Mouse (Mus musculus) embryonic facial prominence, embryonic 10.5 days (tissue): ENCODE results near the gene Fbxo10. TPM values are rescaled to one million over a fixed set of nuclear protein-coding genes. Genes with fewer than 3 reads are reported as not detected.
"Not testable (repeated sequence)": the region's sequence is repeated elsewhere in the genome, so short reads cannot be mapped to it uniquely, and the experiment has no call there.

ENCODE experiments used
- DNase-seq: peaks from one replicate; pipeline ENCODE4 v3.0.0-alpha.2; 2017; ENCODE audit warnings: low spot score
- H3K27ac ChIP-seq: fragments of 300-500 bp; sonication (generic); replicated peaks from 2 replicates; pipeline ENCODE4 v1.5.1; 2016; ENCODE audit warnings: mild to moderate bottlenecking
- H3K27me3 ChIP-seq: fragments of 300-500 bp; sonication (generic); replicated peaks from 2 replicates; pipeline ENCODE4 v1.6.1; 2016; ENCODE audit warnings: low read depth, mild to moderate bottlenecking; ENCODE audit not compliant: poor library complexity, severe bottlenecking
- H3K36me3 ChIP-seq: fragments of 300-500 bp; sonication (generic); replicated peaks from 2 replicates; pipeline ENCODE4 v1.6.1; 2016; ENCODE audit warnings: mild to moderate bottlenecking, moderate library complexity
- H3K4me1 ChIP-seq: fragments of 300-500 bp; sonication (generic); 2 replicates; pipeline ENCODE4 v1.6.1; 2016
- H3K4me3 ChIP-seq: fragments of 300-500 bp; sonication (generic); 2 replicates; pipeline ENCODE4 v1.5.1; 2016; ENCODE audit warnings: mild to moderate bottlenecking, moderate library complexity
- H3K9me3 ChIP-seq: fragments of 300-500 bp; sonication (generic); 2 replicates; pipeline ENCODE4 v1.6.1; 2016; ENCODE audit warnings: mild to moderate bottlenecking
- WGBS: fragments of 180-500 bp; shearing (Covaris S2); methylation state at CpG from one replicate; pipeline ENCODE4 v1.1.7; 2016; 5-methylcytosine and 5-hydroxymethylcytosine counted together
- polyA plus RNA-seq: library from polyadenylated mRNA; unstranded; fragments of >200 nt; fragmentation: Nextera tagmentation; extraction: Ambion mirVana; gene quantifications from 2 replicates; pipeline ENCODE4 v1.2.1, GENCODE M21; 2016

Gene Fbxo10
- polyA plus RNA-seq, 1 experiment from 2014 or later: 16.4 TPM

GRCm38 (mm10) chr4:45073544-45073943 is 10.9 kb downstream of the Fbxo10 start:
- Histone ChIP-seq H3K36me3 (peaks cover 12% of the 10 kb centered on the region), H3K4me3 (no peak overlapping the region), H3K27me3 (no peaks in the 10 kb centered on the region), H3K9me3 (no peaks in the 10 kb centered on the region), H3K4me1 (peaks cover 20% of the 10 kb centered on the region), H3K27ac (no peak overlapping the region)
- WGBS: 82% methylated on average over 6 of the region's 6 CpGs
- DNase-seq: no peak

- H3K27ac ChIP-seq: no peak overlapping the region
- H3K4me3 ChIP-seq: no peak overlapping the region
- WGBS: 72% methylated on average over 15 of the region's 15 CpGs
- peaks cover 6% of the 10 kb centered on the region; the same call in 1 of the 2 replicates for H3K36me3 ChIP-seq
- H3K9me3 ChIP-seq: no peaks in the 10 kb centered on the region
- DNase-seq: no peak
- H3K27me3 ChIP-seq: no peaks in the 10 kb centered on the region
- H3K4me1 ChIP-seq: peaks cover 20% of the 10 kb centered on the region
Observed at GRCm38 (mm10) chr4:45072261-45072973, 12.0 kb downstream of the Fbxo10 start.

- no peaks in the 10 kb centered on the region for H3K9me3 ChIP-seq
- 88% methylated on average over 4 of the region's 4 CpGs for WGBS
Observed at GRCm38 (mm10) chr4:45067742-45068141, 16.7 kb downstream of the Fbxo10 start.

GRCm38 (mm10) chr4:45066036-45066730 is 18.2 kb downstream of the Fbxo10 start:
- no peak overlapping the region for H3K4me3 ChIP-seq
- H3K4me1 ChIP-seq: peaks cover 13% of the 10 kb centered on the region; the same call in 1 of the 2 replicates
- no peaks in the 10 kb centered on the region for H3K27me3 ChIP-seq
- H3K36me3 ChIP-seq: peaks cover 11% of the 10 kb centered on the region
- H3K27ac ChIP-seq: no peak overlapping the region
- DNase-seq: no peak
- H3K9me3 ChIP-seq: no peaks in the 10 kb centered on the region
- WGBS: 60% methylated on average over 2 of the region's 2 CpGs

More at GRCm38 (mm10) chr4:45067742-45068141, 16.7 kb downstream of the Fbxo10 start:
- Histone ChIP-seq H3K36me3 (peaks cover 6% of the 10 kb centered on the region; the same call in 1 of the 2 replicates), H3K27me3 (no peaks in the 10 kb centered on the region), H3K4me3 (no peak overlapping the region), H3K27ac (no peak overlapping the region), H3K4me1 (peaks cover 26% of the 10 kb centered on the region)
- no peak for DNase-seq

- Histone ChIP-seq H3K4me1 (peaks cover 13% of the 10 kb centered on the region; the same call in 1 of the 2 replicates), H3K4me3 (no peak overlapping the region), H3K9me3 (no peaks in the 10 kb centered on the region), H3K27ac (no peak overlapping the region), H3K36me3 (peaks cover 27% of the 10 kb centered on the region), H3K27me3 (no peaks in the 10 kb centered on the region)
- DNase-seq: no peak
- 91% methylated on average over 2 of the region's 2 CpGs for WGBS
Observed at GRCm38 (mm10) chr4:45064577-45064976, 19.8 kb downstream of the Fbxo10 start.

- DNase-seq, H3K27ac ChIP-seq, H3K4me3 ChIP-seq, H3K9me3 ChIP-seq, H3K27me3 ChIP-seq: not testable (repeated sequence)
- peaks cover 10% of the 10 kb centered on the region; the same call in 1 of the 2 replicates for H3K4me1 ChIP-seq
- H3K36me3 ChIP-seq: peaks cover 35% of the 10 kb centered on the region
- 93% methylated on average over 1 of the region's 1 CpGs for WGBS
Observed at GRCm38 (mm10) chr4:45063836-45064235, 20.6 kb downstream of the Fbxo10 start.

- H3K4me1 ChIP-seq: no peaks in the 10 kb centered on the region
- H3K36me3 ChIP-seq: peaks cover 58% of the 10 kb centered on the region
- no peaks in the 10 kb centered on the region for H3K9me3 ChIP-seq
- H3K4me3 ChIP-seq: no peak overlapping the region
- 89% methylated on average over 8 of the region's 8 CpGs for WGBS
- no peaks in the 10 kb centered on the region for H3K27me3 ChIP-seq
- DNase-seq: no peak
- H3K27ac ChIP-seq: no peak overlapping the region
Observed at GRCm38 (mm10) chr4:45055451-45055850, 29.0 kb downstream of the Fbxo10 start.

- no peak for DNase-seq
- H3K36me3 ChIP-seq: peaks cover 58% of the 10 kb centered on the region
- WGBS: 52% methylated on average over 3 of the region's 3 CpGs
- H3K4me3 ChIP-seq: no peak overlapping the region
- no peaks in the 10 kb centered on the region for H3K9me3 ChIP-seq
- H3K27me3 ChIP-seq: no peaks in the 10 kb centered on the region
- no peaks in the 10 kb centered on the region for H3K4me1 ChIP-seq
- no peak overlapping the region for H3K27ac ChIP-seq
Observed at GRCm38 (mm10) chr4:45054862-45055261, 29.5 kb downstream of the Fbxo10 start.

GRCm38 (mm10) chr4:45047956-45048355 is 36.4 kb downstream of the Fbxo10 start:
- Histone ChIP-seq H3K9me3 (no peaks in the 10 kb centered on the region), H3K4me1 (no peaks in the 10 kb centered on the region), H3K4me3 (no peak overlapping the region), H3K36me3 (peaks cover 77% of the 10 kb centered on the region), H3K27me3 (no peaks in the 10 kb centered on the region), H3K27ac (no peak overlapping the region)
- 77% methylated on average over 9 of the region's 9 CpGs for WGBS
- DNase-seq: no peak

- no peaks in the 10 kb centered on the region for H3K27me3 ChIP-seq
- no peaks in the 10 kb centered on the region for H3K9me3 ChIP-seq
- WGBS: 87% methylated on average over 9 of the region's 9 CpGs
- H3K36me3 ChIP-seq: peaks cover 83% of the 10 kb centered on the region
- no peak overlapping the region for H3K27ac ChIP-seq
- no peaks in the 10 kb centered on the region for H3K4me1 ChIP-seq
- DNase-seq: no peak
- no peak overlapping the region for H3K4me3 ChIP-seq
Observed at GRCm38 (mm10) chr4:45047286-45047887, 37.0 kb downstream of the Fbxo10 start.

GRCm38 (mm10) chr4:45046679-45047078 is 37.7 kb downstream of the Fbxo10 start:
- Histone ChIP-seq H3K36me3 (peaks cover 88% of the 10 kb centered on the region), H3K9me3 (no peaks in the 10 kb centered on the region), H3K27me3 (no peaks in the 10 kb centered on the region), H3K4me3 (no peak overlapping the region), H3K4me1 (no peaks in the 10 kb centered on the region), H3K27ac (no peak overlapping the region)
- DNase-seq: no peak
- 94% methylated on average over 5 of the region's 5 CpGs for WGBS

GRCm38 (mm10) chr4:45040795-45041194 is 43.6 kb downstream of the Fbxo10 start:
- Histone ChIP-seq H3K27ac (no peak overlapping the region), H3K27me3 (no peaks in the 10 kb centered on the region), H3K4me3 (no peak overlapping the region), H3K4me1 (no peaks in the 10 kb centered on the region), H3K9me3 (no peaks in the 10 kb centered on the region), H3K36me3 (peaks cover 81% of the 10 kb centered on the region)
- DNase-seq: no peak
- WGBS: 85% methylated on average over 7 of the region's 7 CpGs
